Mouse (Mus musculus) layer of hippocampus, postnatal 10 days (tissue): ENCODE measurements around the gene Diaph2. TPM values are rescaled to one million over a fixed set of nuclear protein-coding genes. Genes with fewer than 3 reads are reported as not detected.
"Not testable (repeated sequence)": the region's sequence is repeated elsewhere in the genome, so short reads cannot be mapped to it uniquely, and the experiment has no call there.

ENCODE experiments used
- DNase-seq, 2 experiments: peaks; one replicate each; pipeline ENCODE4 v3.0.0; 2021; ENCODE audit warnings: low spot score in 2 of 2
- total RNA-seq, 2 experiments: library from RNA; stranded (reverse); gene quantifications; 2 replicates each; pipeline ENCODE4 v1.2.3; 2021

Gene Diaph2
- total RNA-seq, 2 experiments from 2014 or later: 14.1 to 17.4 TPM

GRCm38 (mm10) chrX:129799920-129800319 is 50.4 kb downstream of the Diaph2 start:
- DNase-seq: not testable (repeated sequence)

- no peak for DNase-seq
These were observed 82.4 kb downstream of the Diaph2 start for GRCm38 (mm10) chrX:129831903-129832302.

GRCm38 (mm10) chrX:129833887-129834286 is 84.3 kb downstream of the Diaph2 start:
- DNase-seq: no peak

GRCm38 (mm10) chrX:129884465-129884864 is 134.9 kb downstream of the Diaph2 start:
- DNase-seq: no peak

GRCm38 (mm10) chrX:129925806-129926205 is 176.3 kb downstream of the Diaph2 start:
- no peak for DNase-seq

GRCm38 (mm10) chrX:129974816-129975215 is 225.3 kb downstream of the Diaph2 start:
- DNase-seq: peak in 1 of 2 experiments; percentile 15

GRCm38 (mm10) chrX:130008210-130008609 is 258.7 kb downstream of the Diaph2 start:
- DNase-seq: no peak

- DNase-seq: no peak
These were observed 270.2 kb downstream of the Diaph2 start for GRCm38 (mm10) chrX:130019735-130020134.

- no peak for DNase-seq
These were observed 295.0 kb downstream of the Diaph2 start for GRCm38 (mm10) chrX:130044525-130044924.

GRCm38 (mm10) chrX:130149216-130149615 is 399.7 kb downstream of the Diaph2 start:
- no peak for DNase-seq

GRCm38 (mm10) chrX:130152164-130152563 is 402.6 kb downstream of the Diaph2 start:
- DNase-seq: no peak

GRCm38 (mm10) chrX:130173126-130173525 is 423.6 kb downstream of the Diaph2 start:
- DNase-seq: no peak

- no peak for DNase-seq
These were observed 438.3 kb downstream of the Diaph2 start for GRCm38 (mm10) chrX:130187891-130188290.

- no peak for DNase-seq
These were observed 438.9 kb downstream of the Diaph2 start for GRCm38 (mm10) chrX:130188449-130188848.

- DNase-seq: no peak
These were observed 439.7 kb downstream of the Diaph2 start for GRCm38 (mm10) chrX:130189250-130189649.

GRCm38 (mm10) chrX:130197412-130197811 is 447.9 kb downstream of the Diaph2 start:
- DNase-seq: not testable (repeated sequence)

GRCm38 (mm10) chrX:130205243-130205642 is 455.7 kb downstream of the Diaph2 start:
- no peak for DNase-seq

GRCm38 (mm10) chrX:130212227-130212626 is 462.7 kb downstream of the Diaph2 start:
- no peak for DNase-seq

- DNase-seq: no peak
These were observed 463.2 kb downstream of the Diaph2 start for GRCm38 (mm10) chrX:130212759-130213158.

GRCm38 (mm10) chrX:130230045-130230444 is 480.5 kb downstream of the Diaph2 start:
- DNase-seq: no peak

- no peak for DNase-seq
These were observed 485.6 kb downstream of the Diaph2 start for GRCm38 (mm10) chrX:130235167-130235566.

GRCm38 (mm10) chrX:130246652-130247051 is 497.1 kb downstream of the Diaph2 start:
- DNase-seq: no peak

GRCm38 (mm10) chrX:130253664-130254063 is 504.1 kb downstream of the Diaph2 start:
- DNase-seq: peak; percentile 22 to 30

- no peak for DNase-seq
These were observed 516.2 kb downstream of the Diaph2 start for GRCm38 (mm10) chrX:130265707-130266106.
